Mouse (Mus musculus): Measurements from ENCODE around the gene Zbtb8b.
"Not testable (repeated sequence)": the region's sequence is repeated elsewhere in the genome, so short reads cannot be mapped to it uniquely, and the experiment has no call there.

Gene Zbtb8b

DNA sequence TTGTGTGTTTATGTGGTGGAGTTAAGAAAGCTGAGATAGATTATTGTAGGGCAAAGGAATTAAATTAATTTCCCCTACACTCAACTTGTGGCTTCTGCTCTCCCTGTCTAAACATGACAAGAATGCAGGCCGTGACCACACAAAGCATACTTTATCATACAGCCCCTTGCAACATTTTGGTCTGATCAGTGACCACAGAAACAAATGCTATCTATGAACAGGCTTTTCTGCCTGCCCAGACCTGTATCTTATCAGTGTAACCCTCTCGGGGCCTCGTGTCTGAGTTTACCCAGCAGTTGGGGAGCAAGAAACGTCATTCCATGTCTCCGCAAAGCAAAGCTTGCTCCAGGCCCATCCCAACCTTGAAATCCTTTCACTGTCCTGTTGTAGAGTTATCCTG is 24.2 kb downstream of the Zbtb8b start:
- no peak for DNase-seq (ENCODE audit: extremely low spot score, low spot score)

DNA sequence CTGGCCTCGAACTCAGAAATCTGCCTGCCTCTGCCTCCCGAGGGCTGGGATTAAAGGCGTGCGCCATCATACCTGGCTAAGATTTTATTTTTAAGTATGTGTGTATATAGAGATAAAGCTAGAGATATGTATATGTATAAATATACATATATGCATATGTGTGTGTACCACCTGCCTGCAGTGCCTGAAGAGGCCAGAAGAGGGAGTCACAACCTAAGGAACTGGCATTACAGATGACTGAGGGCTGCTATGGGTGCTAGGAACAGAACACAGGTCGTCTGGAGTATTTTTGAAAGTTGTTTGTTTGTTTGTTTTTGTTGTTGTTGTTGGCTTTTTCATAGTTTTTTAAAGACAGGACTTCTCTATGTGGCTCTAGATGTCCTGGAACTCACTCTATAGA is 24.8 kb downstream of the Zbtb8b start:
- DNase-seq (ENCODE audit: extremely low spot score, low spot score), result no peak

GRCm38 (mm10) chr4:129410991-129411390 is 29.7 kb downstream of the Zbtb8b start:
- DNase-seq (ENCODE audit: extremely low spot score, low spot score), result no peak

- DNase-seq (ENCODE audit: extremely low spot score, low spot score), result not testable (repeated sequence)
Measured at GRCm38 (mm10) chr4:129410532-129410931, 30.1 kb downstream of the Zbtb8b start.

- peak; percentile 77 for DNase-seq (ENCODE audit: extremely low spot score, low spot score)
Measured at GRCm38 (mm10) chr4:129406447-129406846, 34.2 kb downstream of the Zbtb8b start.

GRCm38 (mm10) chr4:129399813-129400212 is 40.8 kb downstream of the Zbtb8b start:
- DNase-seq (ENCODE audit: extremely low spot score, low spot score), result no peak

- no peak for DNase-seq (ENCODE audit: extremely low spot score, low spot score)
Measured at GRCm38 (mm10) chr4:129396960-129397359, 43.7 kb downstream of the Zbtb8b start.

- DNase-seq (ENCODE audit: extremely low spot score, low spot score), result no peak
Measured at GRCm38 (mm10) chr4:129394089-129394870, 46.4 kb downstream of the Zbtb8b start.

DNA sequence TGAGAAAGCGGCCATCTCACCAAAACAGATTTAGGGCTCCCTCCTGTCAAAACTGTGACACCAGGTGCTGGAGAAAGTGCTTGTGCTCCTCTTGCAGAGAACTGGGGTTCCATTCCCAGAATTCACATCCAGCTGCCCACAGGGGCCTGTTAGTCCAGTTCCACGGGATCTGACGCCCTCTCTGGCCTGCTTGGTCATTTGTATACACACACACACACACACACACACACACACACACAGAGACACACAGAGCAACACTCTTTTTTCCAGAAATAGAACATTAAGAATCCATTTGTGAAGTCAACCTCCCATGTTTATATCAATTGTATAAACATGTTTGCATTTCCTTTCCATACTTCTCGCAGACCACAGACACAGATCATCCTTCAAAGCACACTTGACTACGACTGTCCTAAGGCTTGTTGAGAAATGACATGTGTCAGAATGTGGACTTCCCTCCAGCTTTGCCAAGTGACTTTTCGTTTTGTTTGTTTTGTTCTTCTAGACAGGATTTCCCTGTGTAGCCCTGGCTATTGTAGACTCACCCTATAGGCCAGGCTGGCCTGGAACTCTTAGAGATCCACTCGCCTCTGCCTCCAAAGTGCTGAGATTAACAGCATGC is 49.6 kb downstream of the Zbtb8b start:
- no peak for DNase-seq (ENCODE audit: extremely low spot score, low spot score)

DNA sequence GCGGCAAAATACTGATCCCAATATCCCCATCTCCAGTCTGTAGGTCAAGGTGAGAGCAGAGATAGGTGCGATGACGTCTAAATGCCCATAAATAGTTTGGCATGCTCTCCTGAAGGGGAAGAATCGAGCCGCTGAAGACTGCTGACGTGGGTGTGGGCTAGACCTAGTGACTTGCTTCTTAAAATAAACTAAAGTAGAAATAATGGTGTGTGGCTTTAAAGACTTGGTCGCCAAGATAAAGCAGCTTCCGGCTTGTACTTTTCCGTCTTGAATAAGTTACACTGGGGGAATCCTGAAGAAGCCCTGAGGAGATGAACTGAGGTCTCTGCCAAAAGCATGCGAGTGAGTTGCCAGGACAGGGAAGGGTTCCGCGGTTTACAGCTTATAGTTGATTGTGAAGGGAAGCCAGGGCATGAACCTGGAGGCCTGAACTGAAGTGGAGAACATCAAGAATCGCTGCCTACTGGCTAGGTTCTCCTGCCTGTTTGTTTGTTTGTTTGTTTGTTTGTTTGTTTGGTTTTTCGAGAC is 50.4 kb downstream of the Zbtb8b start:
- no peak for DNase-seq (ENCODE audit: extremely low spot score, low spot score)

- DNase-seq (ENCODE audit: extremely low spot score, low spot score), result no peak
Measured at GRCm38 (mm10) chr4:129388404-129388803, 52.2 kb downstream of the Zbtb8b start.

GRCm38 (mm10) chr4:129386989-129387388 is 53.7 kb downstream of the Zbtb8b start:
- DNase-seq (ENCODE audit: extremely low spot score, low spot score), result no peak

DNA sequence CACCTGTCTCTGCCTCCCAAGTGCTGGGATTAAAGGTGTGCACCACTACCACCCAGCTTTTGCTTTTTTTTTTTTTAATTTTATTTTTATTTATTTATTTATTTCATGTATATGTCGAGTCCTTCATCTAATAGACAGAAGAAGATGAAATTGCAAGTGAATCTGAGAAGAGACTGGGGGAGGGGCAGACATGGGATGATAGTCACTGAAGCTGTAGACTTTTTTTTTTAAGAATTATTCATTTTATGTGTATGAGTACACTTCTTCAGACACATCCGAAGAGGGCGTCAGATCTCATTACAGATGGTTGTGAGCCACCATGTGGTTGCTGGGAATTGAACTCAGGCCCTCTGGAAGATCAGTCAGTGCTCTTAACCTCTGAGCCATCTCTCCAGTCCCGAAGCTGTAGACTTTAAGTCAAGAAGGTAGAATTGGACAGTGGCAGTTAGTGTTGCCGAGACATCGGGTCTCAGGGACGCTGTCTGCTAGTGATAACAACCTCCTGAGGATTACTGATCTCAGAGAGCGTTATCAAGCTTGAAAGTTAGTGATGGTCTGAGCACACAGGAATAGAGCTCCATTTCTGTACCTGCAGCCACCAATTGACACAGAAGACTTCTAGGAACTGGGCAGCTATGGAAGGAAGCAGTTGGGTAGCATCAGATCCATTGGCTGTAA is 54.2 kb downstream of the Zbtb8b start:
- DNase-seq (ENCODE audit: extremely low spot score, low spot score), result no peak

DNA sequence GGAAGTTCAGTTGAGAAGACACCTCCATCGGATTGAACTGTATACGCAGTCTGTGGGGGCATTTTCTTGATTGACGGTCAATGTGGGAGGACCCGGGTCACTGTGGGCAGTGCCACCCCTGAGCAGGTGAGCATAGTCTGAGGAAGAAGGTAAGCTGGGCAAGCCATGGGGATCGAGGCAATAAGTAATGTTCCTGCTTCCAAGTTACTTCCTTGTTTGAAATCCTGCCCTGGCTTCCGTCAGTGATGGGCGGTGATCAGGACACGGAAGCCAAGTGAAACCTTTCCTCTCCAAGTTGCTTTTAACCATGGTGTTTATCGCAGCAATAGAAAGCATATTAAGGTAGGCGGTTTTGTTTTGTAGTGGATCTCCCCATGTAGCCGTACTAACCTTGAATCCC is 55.0 kb downstream of the Zbtb8b start:
- DNase-seq (ENCODE audit: extremely low spot score, low spot score), result no peak

DNA sequence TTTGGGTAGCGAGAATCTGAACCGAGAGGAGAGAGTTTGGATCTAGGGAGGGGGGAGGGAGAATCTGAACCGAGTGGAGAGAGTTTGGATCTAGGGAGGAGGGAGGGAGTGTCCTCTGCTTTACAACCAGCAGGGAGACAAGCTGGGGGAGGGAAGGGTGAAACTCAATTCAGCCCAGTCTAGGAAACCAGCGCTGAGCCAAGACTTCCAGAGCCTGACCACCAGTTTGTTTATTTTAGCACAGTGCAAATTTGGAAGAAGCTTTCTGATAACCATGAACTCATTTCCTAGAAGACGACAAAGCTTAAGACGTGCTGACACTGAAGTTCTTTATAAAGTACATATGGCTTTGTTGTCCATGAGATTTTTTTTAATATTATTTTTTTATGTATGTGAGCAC is 56.2 kb downstream of the Zbtb8b start:
- no peak for DNase-seq (ENCODE audit: extremely low spot score, low spot score)

GRCm38 (mm10) chr4:129383586-129383985 is 57.1 kb downstream of the Zbtb8b start:
- no peak for DNase-seq (ENCODE audit: extremely low spot score, low spot score)

GRCm38 (mm10) chr4:129382488-129382887 is 58.2 kb downstream of the Zbtb8b start:
- DNase-seq (ENCODE audit: extremely low spot score, low spot score), result no peak

DNA sequence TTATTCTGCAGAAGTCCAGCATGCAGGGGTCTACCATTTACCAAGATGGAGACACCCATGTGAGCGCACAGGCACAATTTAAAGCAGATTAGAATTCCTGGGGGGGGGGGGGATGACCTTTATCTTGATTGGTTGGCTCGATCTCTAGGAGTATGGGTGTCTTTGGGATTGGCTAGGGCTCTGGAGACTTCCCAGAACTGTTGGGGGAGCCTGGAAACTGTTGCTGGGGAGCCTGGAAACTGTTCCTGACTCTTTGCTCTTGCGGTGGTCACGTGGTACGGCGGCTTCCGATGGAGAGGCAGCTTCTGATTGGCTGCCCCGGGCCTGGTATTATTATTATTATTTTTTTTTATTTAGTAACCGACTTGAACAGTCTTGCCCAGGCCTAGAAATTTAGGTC is 58.6 kb downstream of the Zbtb8b start:
- DNase-seq (ENCODE audit: extremely low spot score, low spot score), result no peak

- no peak for DNase-seq (ENCODE audit: extremely low spot score, low spot score)
Measured at GRCm38 (mm10) chr4:129381148-129381547, 59.5 kb downstream of the Zbtb8b start.

- DNase-seq (ENCODE audit: extremely low spot score, low spot score), result no peak
Measured at GRCm38 (mm10) chr4:129379805-129380204, 60.8 kb downstream of the Zbtb8b start.

- DNase-seq (ENCODE audit: extremely low spot score, low spot score), result peak; percentile 76
Measured at GRCm38 (mm10) chr4:129377601-129378390, 62.9 kb downstream of the Zbtb8b start, which contains the start of gene Zbtb8a. TSS of gene Zbtb8a (minus strand) at chr4:129378116.

Measured in neural tube, embryonic 10.5 days (tissue).